Mouse (Mus musculus) forebrain, embryonic 15.5 days (tissue): ENCODE results near the gene Tvp23a. TPM values are rescaled to one million over a fixed set of nuclear protein-coding genes. Genes with fewer than 3 reads are reported as not detected.

ENCODE experiments used
- ATAC-seq: fragments of 200-750 bp; cut with Nextera tagmentation; replicated peaks from 2 replicates; pipeline ENCODE4 v1.8.0; 2017; ENCODE audit warnings: mild to moderate bottlenecking, moderate TSS enrichment, moderate library complexity
- H3K27ac ChIP-seq: fragments of 300-500 bp; sonication (generic); replicated peaks from 2 replicates; pipeline ENCODE4 v1.5.1; 2015; ENCODE audit warnings: mild to moderate bottlenecking, inconsistent platforms
- H3K27me3 ChIP-seq: fragments of 300-500 bp; sonication (generic); 2 replicates; pipeline ENCODE4 v1.6.1; 2015; ENCODE audit warnings: inconsistent platforms
- H3K36me3 ChIP-seq: fragments of 300-500 bp; sonication (generic); 2 replicates; pipeline ENCODE4 v1.6.1; 2015; ENCODE audit warnings: mild to moderate bottlenecking, inconsistent platforms
- H3K4me1 ChIP-seq: fragments of 300-500 bp; sonication (generic); 2 replicates; pipeline ENCODE4 v1.6.1; 2015; ENCODE audit warnings: inconsistent platforms
- H3K4me2 ChIP-seq: fragments of 300-500 bp; sonication (generic); replicated peaks from 2 replicates; pipeline ENCODE4 v1.6.1; 2015; ENCODE audit warnings: mild to moderate bottlenecking, inconsistent platforms
- H3K4me3 ChIP-seq: fragments of 300-500 bp; sonication (generic); 2 replicates; pipeline ENCODE4 v1.5.1; 2015; ENCODE audit warnings: mild to moderate bottlenecking, inconsistent platforms
- H3K9ac ChIP-seq: fragments of 300-500 bp; sonication (generic); replicated peaks from 2 replicates; pipeline ENCODE4 v1.6.1; 2015; ENCODE audit warnings: mild to moderate bottlenecking, inconsistent platforms
- H3K9me3 ChIP-seq: fragments of 300-500 bp; sonication (generic); 2 replicates; pipeline ENCODE4 v1.6.1; 2016; ENCODE audit warnings: inconsistent platforms
- WGBS: fragments of 180-500 bp; shearing (Covaris S2); methylation state at CpG from one replicate; pipeline ENCODE4 v1.1.7; 2015; ENCODE audit warnings: mixed read lengths; 5-methylcytosine and 5-hydroxymethylcytosine counted together
- polyA plus RNA-seq: library from polyadenylated mRNA; unstranded; fragments of >200 nt; fragmentation: Nextera tagmentation; extraction: Ambion mirVana; gene quantifications from 2 replicates; pipeline ENCODE4 v1.2.1, GENCODE M21; 2015

The Tvp23a gene
- polyA plus RNA-seq, 1 experiment from 2014 or later: 52.1 TPM

DNA sequence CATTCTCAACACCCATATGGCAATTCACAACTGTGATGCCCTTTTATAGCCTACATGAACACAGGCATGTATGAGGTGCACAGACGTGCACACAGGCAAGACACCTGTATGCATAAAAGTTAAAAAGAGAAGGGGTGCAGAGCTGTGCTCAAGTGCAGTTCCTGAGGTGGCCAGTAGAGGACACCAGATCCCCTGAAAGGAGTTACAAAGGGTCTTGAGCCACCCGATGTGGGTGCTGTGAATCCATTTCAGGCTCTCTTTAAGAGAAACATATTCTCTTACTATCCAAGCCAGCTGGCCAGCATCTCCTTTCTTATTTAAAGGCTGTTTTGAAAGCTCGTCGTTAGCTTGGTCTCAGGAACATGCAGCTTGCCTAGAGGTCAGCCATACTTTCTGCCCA is 30.3 kb downstream of the Tvp23a start:
- Histone ChIP-seq H3K9me3 (no peaks in the 10 kb centered on the region), H3K9ac (no peak overlapping the region), H3K4me3 (no peak overlapping the region), H3K27ac (no peak overlapping the region), H3K4me2 (no peak overlapping the region), H3K27me3 (no peaks in the 10 kb centered on the region), H3K36me3 (peaks cover 45% of the 10 kb centered on the region), H3K4me1 (peaks cover 11% of the 10 kb centered on the region)
- no peak for ATAC-seq
- WGBS: 98% methylated on average over 4 of the region's 4 CpGs

DNA sequence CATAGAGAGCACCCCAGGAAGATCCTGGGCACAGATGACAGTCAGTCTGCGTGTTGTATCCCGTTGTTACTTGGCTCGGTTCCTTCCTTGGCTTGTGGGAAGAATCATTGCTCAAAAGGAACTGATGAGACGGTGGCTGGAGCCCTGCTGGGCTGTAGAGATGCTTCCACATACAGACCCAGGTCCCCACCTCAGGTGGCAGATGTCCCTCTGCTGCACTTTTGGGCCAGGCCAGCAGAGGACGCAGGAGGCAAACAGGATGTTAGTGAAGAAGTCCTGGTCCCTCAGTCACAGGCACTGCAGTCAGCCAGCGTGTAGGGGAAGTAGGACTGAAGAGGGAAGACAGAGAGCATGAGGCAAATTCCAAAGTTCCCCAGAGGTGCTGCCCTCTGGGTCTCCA is 31.2 kb downstream of the Tvp23a start:
- peaks cover 36% of the 10 kb centered on the region for H3K36me3 ChIP-seq
- WGBS: 79% methylated on average over 6 of the region's 6 CpGs

DNA sequence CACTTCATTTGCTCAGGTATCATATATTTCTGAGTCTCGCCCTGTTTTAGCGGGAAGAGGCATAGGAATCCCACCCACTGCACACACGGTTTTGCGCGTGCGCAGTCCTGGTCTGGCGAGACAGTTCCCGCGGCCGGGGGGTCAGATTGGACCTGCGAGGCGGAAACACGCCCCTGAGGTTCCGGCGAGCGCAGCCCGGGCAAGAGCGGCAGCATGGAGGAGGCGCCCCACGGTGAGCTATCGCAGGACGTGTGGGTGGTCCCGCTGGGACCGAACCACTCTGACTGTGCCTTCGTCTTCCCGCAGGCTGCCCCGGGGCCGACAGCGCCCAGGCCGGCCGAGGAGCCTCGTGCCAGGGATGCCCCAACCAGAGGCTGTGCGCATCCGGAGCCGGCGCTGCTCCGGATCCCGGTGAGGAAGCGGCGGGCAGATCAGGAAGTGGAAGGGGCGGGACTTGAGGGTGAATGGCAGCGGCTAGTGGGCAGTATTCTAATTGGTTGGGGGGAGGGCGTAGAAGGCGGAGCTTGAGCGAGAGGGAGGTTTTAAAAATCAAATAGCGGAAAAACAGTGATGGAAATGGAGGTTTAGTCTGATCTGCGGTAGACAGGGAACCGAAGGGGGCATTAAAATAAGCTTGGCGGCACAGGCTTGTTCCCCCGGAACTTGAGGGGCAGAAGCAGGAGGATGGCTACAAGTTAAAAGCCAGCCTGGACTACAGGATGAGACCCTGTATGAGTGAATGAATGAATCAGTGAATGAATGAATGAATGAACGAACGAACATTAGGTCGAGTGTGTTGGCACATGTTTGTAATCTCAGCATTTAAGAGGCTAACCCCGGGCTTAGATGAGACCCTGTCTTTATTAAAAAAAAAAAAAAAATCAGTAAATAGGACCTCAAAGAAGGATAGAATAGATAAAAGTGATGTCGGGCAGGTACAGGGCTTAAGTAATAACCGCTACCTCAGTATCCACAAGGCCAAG is 35.1 kb downstream of the Tvp23a start, which contains the start of gene Nubp1:
Nubp1 (plus strand) TSS at position 185 of the 983 bp plus-strand sequence.
- Histone ChIP-seq H3K27ac (peak within 1 kb of the TSS; percentile 95), H3K27me3 (peaks cover 2% of the 10 kb centered on the region; the same call in 1 of the 2 replicates), H3K4me3 (peak within 1 kb of the TSS; percentile 77), H3K9me3 (no peaks in the 10 kb centered on the region), H3K9ac (peak within 1 kb of the TSS; percentile 68), H3K4me2 (peak within 1 kb of the TSS; percentile 53), H3K36me3 (peaks cover 9% of the 10 kb centered on the region; the same call in 1 of the 2 replicates), H3K4me1 (peaks cover 17% of the 10 kb centered on the region)
- 2% methylated on average over 56 of the region's 56 CpGs for WGBS
- peak; percentile 98 for ATAC-seq

More for the DNA sequence above, 31.2 kb downstream of the Tvp23a start:
- ATAC-seq: no peak
- no peak overlapping the region for H3K9ac ChIP-seq
- no peak overlapping the region for H3K27ac ChIP-seq
- H3K4me2 ChIP-seq: no peak overlapping the region
- H3K27me3 ChIP-seq: no peaks in the 10 kb centered on the region
- no peaks in the 10 kb centered on the region for H3K9me3 ChIP-seq
- peaks cover 16% of the 10 kb centered on the region for H3K4me1 ChIP-seq
- no peak overlapping the region for H3K4me3 ChIP-seq

DNA sequence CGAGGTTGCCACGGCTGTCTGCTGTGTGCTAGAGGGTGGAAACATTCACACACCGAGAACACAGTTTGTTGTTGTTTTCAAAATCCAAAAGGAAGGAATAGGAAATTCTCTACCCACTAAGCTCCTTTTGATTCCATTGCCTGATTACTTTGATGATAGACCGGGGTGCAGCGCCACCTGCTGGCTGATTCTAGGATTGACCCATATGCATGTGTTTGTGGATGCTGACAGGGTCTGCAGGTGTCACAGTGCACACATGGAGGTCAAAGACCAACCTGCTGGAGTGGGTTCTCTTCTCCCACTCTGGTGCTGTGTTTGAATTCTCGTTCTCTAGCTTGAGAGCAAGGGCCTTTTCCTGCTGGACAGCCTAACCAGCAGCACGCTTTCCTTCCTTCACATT is 48.0 kb downstream of the Tvp23a start:
- no peak overlapping the region for H3K4me3 ChIP-seq
- 32% methylated on average over 7 of the region's 7 CpGs for WGBS
- H3K9ac ChIP-seq: no peak overlapping the region
- no peak overlapping the region for H3K4me2 ChIP-seq
- no peaks in the 10 kb centered on the region for H3K9me3 ChIP-seq
- ATAC-seq: no peak
- no peak overlapping the region for H3K27ac ChIP-seq
- no peaks in the 10 kb centered on the region for H3K36me3 ChIP-seq
- peaks cover 5% of the 10 kb centered on the region; the same call in 1 of the 2 replicates for H3K27me3 ChIP-seq
- peaks cover 6% of the 10 kb centered on the region for H3K4me1 ChIP-seq

DNA sequence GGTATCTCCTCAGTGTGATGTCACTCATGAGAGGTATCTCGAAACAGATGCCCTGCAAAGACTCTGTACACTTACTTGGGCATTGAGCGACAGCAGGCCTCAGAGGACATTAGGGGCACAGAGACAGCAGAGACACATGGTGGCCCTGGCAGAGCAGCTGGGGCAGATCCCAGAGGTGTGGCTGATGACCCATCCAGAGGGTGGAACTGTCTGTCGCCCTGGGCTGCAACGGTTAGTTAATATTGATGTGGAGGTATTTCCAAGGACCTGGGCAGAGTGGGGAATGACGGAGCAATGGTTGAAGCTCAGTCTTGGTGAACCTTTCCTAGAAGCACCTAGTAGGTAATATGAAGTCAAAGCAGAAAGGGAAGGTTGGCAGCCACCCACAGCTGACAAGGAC is 48.4 kb downstream of the Tvp23a start:
- no peaks in the 10 kb centered on the region for H3K9me3 ChIP-seq
- ATAC-seq: no peak
- H3K9ac ChIP-seq: no peak overlapping the region
- H3K27me3 ChIP-seq: peaks cover 5% of the 10 kb centered on the region; the same call in 1 of the 2 replicates
- WGBS: 80% methylated on average over 5 of the region's 5 CpGs
- H3K4me2 ChIP-seq: no peak overlapping the region
- H3K4me1 ChIP-seq: peaks cover 6% of the 10 kb centered on the region
- no peak overlapping the region for H3K4me3 ChIP-seq
- no peak overlapping the region for H3K27ac ChIP-seq
- H3K36me3 ChIP-seq: no peaks in the 10 kb centered on the region

DNA sequence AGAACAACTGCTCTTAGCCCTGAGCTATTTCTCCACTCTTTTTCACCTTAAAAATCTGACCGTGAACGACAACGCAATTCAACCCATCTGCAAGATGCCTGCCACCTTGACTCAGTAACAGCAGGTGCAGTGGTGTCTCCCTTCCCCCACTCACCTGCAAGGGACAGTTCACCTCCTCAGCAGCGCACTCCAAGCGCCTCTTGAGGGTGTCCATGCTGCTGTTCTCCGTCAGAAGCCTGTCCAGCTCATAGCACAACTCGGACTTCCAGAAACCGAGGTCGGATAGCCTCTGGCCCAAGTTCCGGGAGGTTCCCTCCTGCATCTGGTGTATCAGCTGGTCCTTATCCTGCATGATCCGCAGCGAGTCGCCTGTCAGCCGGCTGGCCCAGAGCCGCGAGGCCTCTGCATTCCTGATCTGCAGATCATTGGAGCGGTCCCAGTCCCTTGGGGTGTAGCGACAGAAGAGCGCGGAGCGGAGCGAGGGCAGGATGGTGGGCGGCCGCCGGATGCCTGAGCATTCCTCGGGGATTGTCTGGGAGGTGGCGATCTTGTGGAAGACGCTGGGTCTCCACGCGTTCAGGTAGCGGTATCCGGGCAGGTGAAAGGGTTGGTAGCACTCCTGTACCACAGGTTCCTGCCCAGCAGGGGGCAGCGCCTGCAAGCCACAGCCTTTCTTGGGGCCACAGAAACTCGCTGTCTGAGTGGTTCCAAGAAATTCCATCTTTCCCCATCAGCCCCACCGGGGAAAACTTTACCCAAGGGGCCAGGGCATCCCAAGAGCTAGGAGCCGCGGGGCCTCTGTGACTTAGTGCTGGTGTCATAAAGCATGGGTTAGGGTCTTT is 52.2 kb downstream of the Tvp23a start, which contains the start of gene Tekt5:
Tekt5 (minus strand) TSS at position 792 of the 842 bp plus-strand sequence.
- Histone ChIP-seq H3K27ac (no peak within 1 kb of the TSS), H3K4me2 (peak within 1 kb of the TSS; percentile 42)

DNA sequence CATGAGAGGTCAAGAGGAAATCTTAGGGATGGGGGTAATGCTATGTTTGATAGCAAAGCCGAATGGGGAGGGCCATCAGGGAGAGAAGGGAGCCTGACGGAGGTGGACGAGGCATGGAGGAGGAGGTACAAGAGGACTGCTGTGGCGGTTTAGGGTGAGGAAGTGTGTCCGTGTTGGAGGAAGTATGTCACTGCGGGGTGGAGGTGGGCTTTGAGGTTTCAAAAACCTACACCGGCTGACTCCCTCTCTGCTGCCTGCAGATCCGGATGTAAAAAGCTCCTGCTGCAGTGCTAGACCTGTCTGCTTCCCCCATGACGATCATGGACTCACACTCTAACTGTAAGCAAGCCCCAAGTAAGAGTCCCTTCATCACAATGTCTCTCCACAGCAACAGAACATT is 54.6 kb downstream of the Tvp23a start:
- Histone ChIP-seq H3K9ac (no peak overlapping the region), H3K4me2 (no peak overlapping the region), H3K27ac (no peak overlapping the region), H3K36me3 (no peaks in the 10 kb centered on the region), H3K4me1 (peaks cover 6% of the 10 kb centered on the region), H3K9me3 (no peaks in the 10 kb centered on the region), H3K4me3 (no peak overlapping the region), H3K27me3 (peaks cover 5% of the 10 kb centered on the region; the same call in 1 of the 2 replicates)
- no peak for ATAC-seq
- 95% methylated on average over 9 of the region's 9 CpGs for WGBS

More for the DNA sequence above, 52.2 kb downstream of the Tvp23a start, which contains the start of gene Tekt5:
- Histone ChIP-seq H3K4me3 (peak within 1 kb of the TSS; percentile 28), H3K9ac (no peak within 1 kb of the TSS; the same call in 1 of the 2 replicates), H3K9me3 (no peaks in the 10 kb centered on the region), H3K36me3 (no peaks in the 10 kb centered on the region), H3K27me3 (peaks cover 5% of the 10 kb centered on the region; the same call in 1 of the 2 replicates), H3K4me1 (peaks cover 6% of the 10 kb centered on the region)
- peak; percentile 57; the same call in 1 of the 2 replicates for ATAC-seq
- 6% methylated on average over 37 of the region's 37 CpGs for WGBS

DNA sequence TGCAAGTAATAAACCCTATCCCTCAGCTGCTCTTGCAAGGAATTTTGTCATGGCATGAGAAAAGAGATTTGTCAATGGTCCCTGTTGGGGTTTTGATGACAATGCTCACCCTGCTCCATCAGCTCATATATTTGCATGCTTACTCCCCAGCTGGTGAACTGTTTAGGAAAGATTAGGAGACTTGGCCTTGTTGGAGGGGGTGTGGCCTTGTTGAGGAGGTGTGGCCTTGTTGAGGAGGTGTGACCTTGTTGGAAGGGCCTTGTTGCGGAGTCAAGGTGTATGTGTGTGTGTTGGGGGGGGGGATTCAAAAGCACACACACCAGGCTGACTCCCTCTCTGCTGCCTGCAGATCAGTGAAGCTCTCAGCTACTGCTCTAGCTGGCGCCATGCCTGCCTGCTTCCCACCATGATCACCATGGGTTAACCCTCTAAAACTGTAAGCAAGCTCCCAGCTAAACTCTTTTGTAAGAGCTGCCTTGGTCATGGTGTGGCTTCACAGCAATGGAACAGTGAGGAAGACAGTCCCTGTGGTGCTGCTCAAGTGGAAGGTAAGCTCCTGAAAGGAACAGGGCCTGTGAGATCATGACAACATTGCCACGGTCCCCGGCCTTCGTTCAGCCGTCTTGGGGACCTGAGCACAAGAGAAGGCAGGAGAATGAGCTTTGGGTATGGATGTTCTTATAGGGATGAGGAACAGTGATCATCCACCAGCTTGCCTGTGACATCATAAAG is 58.4 kb downstream of the Tvp23a start:
- Histone ChIP-seq H3K27ac (no peak overlapping the region), H3K27me3 (no peaks in the 10 kb centered on the region), H3K4me2 (no peak overlapping the region), H3K9ac (no peak overlapping the region), H3K4me3 (no peak overlapping the region), H3K4me1 (no peaks in the 10 kb centered on the region), H3K9me3 (no peaks in the 10 kb centered on the region), H3K36me3 (no peaks in the 10 kb centered on the region)
- ATAC-seq: no peak
- WGBS: 89% methylated on average over 6 of the region's 6 CpGs

DNA sequence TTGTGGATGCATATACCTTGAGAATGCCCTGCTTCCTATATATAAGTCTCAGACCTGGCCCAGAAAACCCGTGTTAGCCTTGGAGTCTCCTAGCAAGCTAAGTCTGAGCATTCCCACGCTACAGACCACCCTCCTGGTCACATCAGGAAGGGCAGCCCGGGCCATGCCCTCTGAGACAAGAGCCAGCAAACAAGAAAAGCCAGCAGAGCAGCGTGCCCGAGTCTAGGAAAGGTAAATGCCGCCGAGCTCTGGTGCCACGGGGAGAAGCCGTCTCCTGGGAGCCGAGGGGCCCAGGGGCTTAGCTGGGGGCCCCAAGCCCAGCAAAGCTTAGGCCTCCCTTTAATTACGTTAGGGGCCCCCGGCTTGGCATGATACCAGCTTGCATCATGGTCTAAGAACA is 61.9 kb downstream of the Tvp23a start:
- Histone ChIP-seq H3K4me2 (no peak overlapping the region), H3K36me3 (no peaks in the 10 kb centered on the region), H3K4me1 (no peaks in the 10 kb centered on the region), H3K9me3 (no peaks in the 10 kb centered on the region), H3K27me3 (no peaks in the 10 kb centered on the region), H3K27ac (no peak overlapping the region), H3K4me3 (no peak overlapping the region), H3K9ac (no peak overlapping the region)
- ATAC-seq: no peak
- WGBS: 68% methylated on average over 12 of the region's 12 CpGs

DNA sequence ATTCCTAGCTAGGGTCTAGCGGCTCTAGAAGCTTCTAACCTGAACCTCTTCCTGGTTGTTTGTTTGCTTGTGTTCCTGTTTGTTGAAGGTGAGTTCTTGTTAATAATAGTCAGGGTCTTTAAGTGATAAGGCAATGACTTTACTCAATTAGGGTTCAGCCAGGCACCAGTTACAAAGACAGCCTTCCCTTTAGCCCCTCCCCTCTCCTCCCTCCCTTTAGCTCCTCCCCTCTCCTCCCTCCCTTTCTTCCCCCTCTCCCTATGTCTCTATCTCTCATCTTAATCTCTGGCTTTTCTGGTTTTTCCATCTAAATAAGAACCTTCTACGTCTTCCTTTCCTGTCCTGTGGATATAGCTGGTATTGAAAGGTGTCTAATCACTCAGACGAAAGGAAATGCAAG is 62.6 kb downstream of the Tvp23a start:
- no peak for ATAC-seq
- H3K9ac ChIP-seq: no peak overlapping the region
- 65% methylated on average over 3 of the region's 3 CpGs for WGBS
- no peak overlapping the region for H3K27ac ChIP-seq
- no peaks in the 10 kb centered on the region for H3K27me3 ChIP-seq
- no peak overlapping the region for H3K4me3 ChIP-seq
- H3K4me2 ChIP-seq: no peak overlapping the region
- no peaks in the 10 kb centered on the region for H3K4me1 ChIP-seq
- no peaks in the 10 kb centered on the region for H3K36me3 ChIP-seq
- no peaks in the 10 kb centered on the region for H3K9me3 ChIP-seq

DNA sequence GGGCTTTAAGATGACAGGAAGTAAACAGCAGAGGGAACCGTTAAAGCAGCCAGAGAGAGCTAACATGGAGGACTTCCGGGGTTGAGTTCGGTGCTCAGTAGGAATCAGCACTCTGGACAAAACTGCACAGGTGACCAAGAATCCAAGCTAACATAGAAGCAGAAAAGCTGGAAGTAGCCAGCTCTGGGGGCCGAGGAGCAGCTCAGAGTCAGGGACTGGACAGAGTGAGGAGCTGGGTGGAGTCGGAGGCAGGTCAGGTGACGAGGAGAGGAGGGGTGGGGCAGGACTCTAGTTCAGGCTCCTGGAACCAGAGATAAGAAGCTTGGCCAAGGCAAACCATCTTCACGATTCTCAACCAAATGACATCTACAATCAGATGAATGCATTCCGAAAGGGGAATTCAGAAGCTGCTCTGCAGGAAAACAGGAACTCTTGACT is 63.1 kb downstream of the Tvp23a start:
- H3K4me2 ChIP-seq: no peak overlapping the region
- H3K4me3 ChIP-seq: no peak overlapping the region
- no peak overlapping the region for H3K9ac ChIP-seq
- no peaks in the 10 kb centered on the region for H3K4me1 ChIP-seq
- no peak overlapping the region for H3K27ac ChIP-seq
- H3K27me3 ChIP-seq: no peaks in the 10 kb centered on the region
- H3K9me3 ChIP-seq: no peaks in the 10 kb centered on the region
- 32% methylated on average over 8 of the region's 8 CpGs for WGBS
- ATAC-seq: no peak
- no peaks in the 10 kb centered on the region for H3K36me3 ChIP-seq
